Mouse (Mus musculus): Measurements from ENCODE around the gene Tnfrsf21. TPM values are rescaled to one million over a fixed set of nuclear protein-coding genes. Genes with fewer than 3 reads are reported as not detected.

Tnfrsf21 gene
- polyA plus RNA-seq, 1 experiment from 2014 or later: 52.6 TPM

- 49% methylated on average over 4 of the region's 4 CpGs for WGBS
- Histone ChIP-seq H3K4me2 (ENCODE audit: low read length) (no peak overlapping the region), H3K9ac (ENCODE audit: low read depth, low read length) (no peak overlapping the region), H3K4me3 (replicated peaks; ENCODE audit: low read depth, low read length) (no peak overlapping the region), H3K9me3 (replicated peaks; ENCODE audit: low read length) (no peaks in the 10 kb centered on the region), H3K27me3 (ENCODE audit: insufficient read depth, low read length) (no peaks in the 10 kb centered on the region), H3K36me3 (ENCODE audit: insufficient read depth, low read length) (no peaks in the 10 kb centered on the region), H3K4me1 (replicated peaks; ENCODE audit: insufficient read depth, low read length) (0 out of 2 replicates have a peak, but pooled peaks cover 3% of the 10 kb centered on the region), H3K27ac (no peak overlapping the region)
- TF ChIP-seq CTCF (IDR thresholded peaks at IDR 0.05; ENCODE audit: low read depth): no peak
- ATAC-seq (replicated peaks; ENCODE audit: low FRiP score, low read depth) (no peak), DNase-seq (ENCODE audit: low spot score) (no peak)
Measured at GRCm38 (mm10) chr17:42982568-42982967, 33.8 kb upstream of the Tnfrsf21 start.

GRCm38 (mm10) chr17:42985837-42986589 is 30.3 kb upstream of the Tnfrsf21 start:
- no peaks in the 10 kb centered on the region for H3K36me3 ChIP-seq (ENCODE audit: insufficient read depth, low read length)
- no peaks in the 10 kb centered on the region for H3K27me3 ChIP-seq (ENCODE audit: insufficient read depth, low read length)
- ATAC-seq (replicated peaks; ENCODE audit: low FRiP score, low read depth) (peak; percentile 63), DNase-seq (ENCODE audit: low spot score) (peak; percentile 51)
- no peak overlapping the region for H3K4me3 ChIP-seq (replicated peaks; ENCODE audit: low read depth, low read length)
- no peak overlapping the region for H3K9ac ChIP-seq (ENCODE audit: low read depth, low read length)
- H3K9me3 ChIP-seq (replicated peaks; ENCODE audit: low read length): no peaks in the 10 kb centered on the region
- WGBS: 44% methylated on average over 9 of the region's 9 CpGs
- H3K4me2 ChIP-seq (ENCODE audit: low read length): no peak overlapping the region
- peak; percentile 56 for TF ChIP-seq CTCF (IDR thresholded peaks at IDR 0.05; ENCODE audit: low read depth)
- no peaks in the 10 kb centered on the region for H3K4me1 ChIP-seq (replicated peaks; ENCODE audit: insufficient read depth, low read length)
- no peak overlapping the region for H3K27ac ChIP-seq

- ATAC-seq (replicated peaks; ENCODE audit: low FRiP score, low read depth): no peak
Measured at GRCm38 (mm10) chr17:42987692-42988091, 28.7 kb upstream of the Tnfrsf21 start.

GRCm38 (mm10) chr17:42989981-42990380 is 26.4 kb upstream of the Tnfrsf21 start:
- DNase-seq (ENCODE audit: low spot score): no peak

More at GRCm38 (mm10) chr17:42987692-42988091, 28.7 kb upstream of the Tnfrsf21 start:
- no peaks in the 10 kb centered on the region for H3K27me3 ChIP-seq (ENCODE audit: insufficient read depth, low read length)
- H3K9ac ChIP-seq (ENCODE audit: low read depth, low read length): no peak overlapping the region
- WGBS: 31% methylated on average over 4 of the region's 4 CpGs
- H3K4me1 ChIP-seq (replicated peaks; ENCODE audit: insufficient read depth, low read length): 0 out of 2 replicates have a peak, but pooled peaks cover 4% of the 10 kb centered on the region
- no peaks in the 10 kb centered on the region for H3K36me3 ChIP-seq (ENCODE audit: insufficient read depth, low read length)
- H3K27ac ChIP-seq: no peak overlapping the region
- peak; percentile 72 for TF ChIP-seq CTCF (IDR thresholded peaks at IDR 0.05; ENCODE audit: low read depth)
- H3K9me3 ChIP-seq (replicated peaks; ENCODE audit: low read length): no peaks in the 10 kb centered on the region
- no peak overlapping the region for H3K4me3 ChIP-seq (replicated peaks; ENCODE audit: low read depth, low read length)
- H3K4me2 ChIP-seq (ENCODE audit: low read length): no peak overlapping the region
- no peak for DNase-seq (ENCODE audit: low spot score)

GRCm38 (mm10) chr17:42991112-42991511 is 25.2 kb upstream of the Tnfrsf21 start:
- Histone ChIP-seq H3K4me3 (replicated peaks; ENCODE audit: low read depth, low read length) (no peak overlapping the region), H3K4me1 (replicated peaks; ENCODE audit: insufficient read depth, low read length) (0 out of 2 replicates have a peak, but pooled peaks cover 4% of the 10 kb centered on the region), H3K27ac (no peak overlapping the region), H3K36me3 (ENCODE audit: insufficient read depth, low read length) (no peaks in the 10 kb centered on the region), H3K9me3 (replicated peaks; ENCODE audit: low read length) (no peaks in the 10 kb centered on the region), H3K27me3 (ENCODE audit: insufficient read depth, low read length) (no peaks in the 10 kb centered on the region), H3K4me2 (ENCODE audit: low read length) (no peak overlapping the region), H3K9ac (ENCODE audit: low read depth, low read length) (no peak overlapping the region)
- peak; percentile 50 for ATAC-seq (replicated peaks; ENCODE audit: low FRiP score, low read depth)
- TF ChIP-seq CTCF (IDR thresholded peaks at IDR 0.05; ENCODE audit: low read depth): no peak
- WGBS: 37% methylated on average over 11 of the region's 11 CpGs
- DNase-seq (ENCODE audit: low spot score): peak; percentile 37

More at GRCm38 (mm10) chr17:42989981-42990380, 26.4 kb upstream of the Tnfrsf21 start:
- Histone ChIP-seq H3K4me2 (ENCODE audit: low read length) (no peak overlapping the region), H3K9ac (ENCODE audit: low read depth, low read length) (no peak overlapping the region), H3K4me3 (replicated peaks; ENCODE audit: low read depth, low read length) (no peak overlapping the region), H3K4me1 (replicated peaks; ENCODE audit: insufficient read depth, low read length) (0 out of 2 replicates have a peak, but pooled peaks cover 4% of the 10 kb centered on the region), H3K9me3 (replicated peaks; ENCODE audit: low read length) (no peaks in the 10 kb centered on the region), H3K27me3 (ENCODE audit: insufficient read depth, low read length) (no peaks in the 10 kb centered on the region), H3K36me3 (ENCODE audit: insufficient read depth, low read length) (no peaks in the 10 kb centered on the region), H3K27ac (no peak overlapping the region)
- TF ChIP-seq CTCF (IDR thresholded peaks at IDR 0.05; ENCODE audit: low read depth): peak; percentile 54
- 80% methylated on average over 4 of the region's 4 CpGs for WGBS
- ATAC-seq (replicated peaks; ENCODE audit: low FRiP score, low read depth): peak; percentile 19; the same call in 1 of the 2 replicates

GRCm38 (mm10) chr17:42999446-42999977 is 16.8 kb upstream of the Tnfrsf21 start:
- Histone ChIP-seq H3K27ac (no peak overlapping the region), H3K4me3 (replicated peaks; ENCODE audit: low read depth, low read length) (no peak overlapping the region), H3K36me3 (ENCODE audit: insufficient read depth, low read length) (no peaks in the 10 kb centered on the region), H3K9me3 (replicated peaks; ENCODE audit: low read length) (no peaks in the 10 kb centered on the region), H3K4me2 (ENCODE audit: low read length) (no peak overlapping the region), H3K9ac (ENCODE audit: low read depth, low read length) (no peak overlapping the region), H3K27me3 (ENCODE audit: insufficient read depth, low read length) (no peaks in the 10 kb centered on the region), H3K4me1 (replicated peaks; ENCODE audit: insufficient read depth, low read length) (no peaks in the 10 kb centered on the region)
- no peak for DNase-seq (ENCODE audit: low spot score)
- ATAC-seq (replicated peaks; ENCODE audit: low FRiP score, low read depth): no peak
- 59% methylated on average over 7 of the region's 7 CpGs for WGBS
- no peak for TF ChIP-seq CTCF (IDR thresholded peaks at IDR 0.05; ENCODE audit: low read depth)

All from kidney, postnatal 0 days (tissue).